Mouse (Mus musculus) embryonic fibroblast, embryonic 13.5 days (primary cell): ENCODE measurements at regions not wholly inside any gene's neighbourhood (a gene's known extent, or its start where the extent isn't known, plus 50 kb on each side); places are given as distances from the start of the nearest gene placed in this dataset.

ENCODE experiments used
- CTCF ChIP-seq: IDR thresholded peaks from 2 replicates; pipeline ENCODE4 v1.5.1; 2011; ENCODE audit warnings: mild to moderate bottlenecking, control low read depth, low read length, moderate library complexity, borderline replicate concordance; ENCODE audit not compliant: insufficient read depth
- POLR2A ChIP-seq: IDR thresholded peaks from 2 replicates; pipeline ENCODE4 v1.6.1; 2011; ENCODE audit warnings: low read depth, mild to moderate bottlenecking, control low read depth, low read length, moderate library complexity

GRCm38 (mm10) chr6:12994701-12995100 lies 74.9 kb upstream of the Tmem106b start:
- TF ChIP-seq CTCF (no peak), POLR2A (no peak)
